Mouse (Mus musculus): ENCODE measurements at regions not wholly inside any gene's neighbourhood (a gene's known extent, or its start where the extent isn't known, plus 50 kb on each side); places are given as distances from the start of the nearest gene placed in this dataset.

DNA sequence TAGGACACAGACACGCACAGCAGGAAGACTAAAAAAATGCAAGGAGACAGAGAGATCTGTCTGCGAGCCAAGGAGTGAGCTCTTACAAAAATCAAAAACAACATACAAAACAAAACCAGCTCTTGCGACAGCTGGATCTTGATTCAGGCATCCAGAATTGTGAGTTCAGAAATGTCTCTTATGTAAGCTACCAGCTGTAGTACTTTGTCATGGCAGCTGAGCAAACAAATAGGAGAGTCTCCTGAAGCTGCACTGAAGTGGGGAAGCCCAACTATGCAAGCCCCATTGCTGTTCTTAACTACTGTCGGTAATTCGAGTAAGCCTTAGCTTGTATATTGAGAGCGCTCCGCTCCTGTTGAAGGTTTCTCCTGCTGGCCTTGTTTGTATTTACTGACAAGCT is 856.8 kb upstream of the Car8 start:
- in situ Hi-C loops (cut with MboI; ENCODE audit: low sequenced_read_pairs): loop anchor here (10.0 kb wide), 1 partner anchor 501 kb away; no protein-coding TSS in a partner anchor

DNA sequence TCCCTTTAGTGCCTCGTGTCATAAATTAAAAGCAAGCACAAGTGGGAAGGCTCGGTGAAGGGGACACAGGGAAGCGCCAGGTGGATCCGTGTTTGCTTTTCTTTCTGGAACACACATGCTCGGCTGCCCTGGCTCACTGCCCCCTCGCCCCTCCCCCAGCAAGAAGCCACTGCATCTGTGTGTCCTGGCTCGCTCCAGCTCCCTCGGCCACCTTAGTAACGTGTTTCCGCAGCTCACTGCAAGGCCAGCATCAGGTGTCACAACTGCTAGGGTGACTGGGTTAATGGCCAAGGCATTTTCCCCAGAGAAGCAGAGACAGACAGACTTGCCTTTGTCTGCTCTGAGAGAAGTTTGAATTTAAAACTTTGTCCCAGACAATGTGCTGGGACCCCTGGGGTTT is 855.7 kb upstream of the Car8 start:
- in situ Hi-C loops (cut with MboI; ENCODE audit: low sequenced_read_pairs): loop anchor here (10.0 kb wide), 1 partner anchor 500 kb away; no protein-coding TSS in a partner anchor

- in situ Hi-C loops (cut with MboI; ENCODE audit: low sequenced_read_pairs): loop anchor here (10.0 kb wide), 1 partner anchor 499 kb away; no protein-coding TSS in a partner anchor
Observed at GRCm38 (mm10) chr4:9094076-9094475, 855.2 kb upstream of the Car8 start.

DNA sequence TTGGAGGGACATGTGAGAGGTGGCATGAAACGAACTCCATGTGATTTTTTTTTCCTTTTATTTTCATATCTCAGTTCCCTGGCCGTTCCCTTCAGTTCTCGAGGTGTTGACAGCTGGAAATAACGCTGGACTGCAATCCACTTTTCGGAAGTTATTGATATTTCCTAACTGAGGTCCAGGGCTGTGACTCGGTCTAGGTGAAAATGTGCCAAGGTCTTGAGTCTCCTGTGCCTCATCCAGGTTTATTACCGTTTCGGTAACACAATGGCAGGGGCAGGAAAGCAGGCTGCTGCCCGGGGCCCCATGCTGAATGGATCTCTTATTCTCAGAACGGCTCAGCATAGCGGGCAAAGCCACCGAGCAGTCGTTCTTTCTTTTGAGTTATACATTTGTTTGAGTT is 844.7 kb upstream of the Car8 start:
- in situ Hi-C loops (cut with MboI; ENCODE audit: low sequenced_read_pairs): no loop called here

GRCm38 (mm10) chr4:9081701-9082562 is 843.1 kb upstream of the Car8 start:
- in situ Hi-C loops (cut with MboI; ENCODE audit: low sequenced_read_pairs): no loop called here

DNA sequence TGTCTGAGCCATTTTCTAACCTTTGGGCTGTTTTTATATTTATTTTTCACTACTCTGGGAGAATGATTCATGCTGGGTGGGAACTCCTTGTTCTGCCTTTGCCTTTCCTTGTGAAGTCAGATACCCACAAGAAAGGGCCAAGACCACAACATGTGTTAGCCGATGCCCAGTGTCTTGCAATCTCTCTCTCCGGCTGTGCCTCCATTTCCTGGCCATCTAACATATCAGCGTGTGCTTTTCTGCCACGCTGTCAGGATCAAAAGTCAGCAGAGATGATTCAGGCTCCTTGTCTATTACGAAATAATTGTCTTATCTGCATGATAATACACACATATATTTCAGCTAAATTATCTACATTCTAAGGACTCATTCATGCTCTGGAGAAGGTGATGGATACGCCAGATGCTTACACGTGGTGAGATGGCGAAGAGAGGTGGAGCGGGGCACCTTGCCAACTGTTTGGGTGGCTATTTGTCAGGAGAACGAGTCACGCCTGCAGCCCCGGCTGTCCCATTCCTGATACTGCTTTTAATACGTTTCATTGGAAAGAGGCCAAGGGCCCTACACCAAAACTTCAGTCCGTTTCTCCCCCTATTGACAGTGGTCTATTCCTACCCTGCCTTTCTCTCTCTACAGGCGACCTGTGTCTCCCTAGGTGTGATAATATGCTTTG is 842.1 kb upstream of the Car8 start:
- in situ Hi-C loops (cut with MboI; ENCODE audit: low sequenced_read_pairs): no loop called here

DNA sequence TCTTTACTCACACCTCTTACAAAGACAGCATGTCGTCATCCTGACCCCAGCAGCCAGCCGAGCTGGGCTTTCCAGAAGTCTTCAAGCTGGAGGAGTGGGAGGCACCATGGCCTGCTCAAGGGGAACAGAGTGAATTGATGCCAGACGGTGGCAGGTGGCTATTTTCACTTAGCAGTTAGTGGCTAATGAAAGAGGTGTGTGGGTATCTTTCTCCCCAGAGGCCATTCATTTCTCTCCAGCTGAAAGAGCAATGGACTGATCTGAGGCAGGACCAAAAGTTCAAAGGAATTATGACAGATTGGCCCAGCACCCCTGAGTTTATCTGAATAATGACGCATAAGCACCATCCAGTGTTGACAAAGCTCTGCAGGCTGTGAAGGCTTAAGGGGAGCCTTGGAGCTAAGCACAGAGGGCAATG is 841.0 kb upstream of the Car8 start:
- in situ Hi-C loops (cut with MboI; ENCODE audit: low sequenced_read_pairs): no loop called here

DNA sequence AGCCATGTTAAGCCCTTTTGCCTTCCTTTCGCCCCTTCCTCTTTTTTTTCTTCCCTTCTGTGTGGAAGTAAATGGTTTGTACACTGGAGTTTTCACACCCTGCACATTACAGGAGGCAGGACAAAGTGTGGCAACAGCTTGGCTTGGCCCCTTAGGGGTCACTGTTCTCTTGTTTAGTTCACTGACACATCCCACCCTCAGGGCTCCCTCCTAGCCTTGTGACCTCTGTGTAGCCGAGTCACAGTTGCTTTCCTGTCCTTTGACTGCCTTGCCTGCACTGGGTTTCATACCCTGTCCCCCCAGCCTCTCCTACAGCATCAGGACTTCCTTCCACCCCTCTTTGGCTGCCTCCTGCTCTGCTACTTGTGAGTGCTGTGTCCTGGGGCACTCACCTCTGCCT is 835.6 kb upstream of the Car8 start:
- in situ Hi-C loops (cut with MboI; ENCODE audit: low sequenced_read_pairs): no loop called here

GRCm38 (mm10) chr4:9073736-9074428 is 835.0 kb upstream of the Car8 start:
- in situ Hi-C loops (cut with MboI; ENCODE audit: low sequenced_read_pairs): no loop called here

DNA sequence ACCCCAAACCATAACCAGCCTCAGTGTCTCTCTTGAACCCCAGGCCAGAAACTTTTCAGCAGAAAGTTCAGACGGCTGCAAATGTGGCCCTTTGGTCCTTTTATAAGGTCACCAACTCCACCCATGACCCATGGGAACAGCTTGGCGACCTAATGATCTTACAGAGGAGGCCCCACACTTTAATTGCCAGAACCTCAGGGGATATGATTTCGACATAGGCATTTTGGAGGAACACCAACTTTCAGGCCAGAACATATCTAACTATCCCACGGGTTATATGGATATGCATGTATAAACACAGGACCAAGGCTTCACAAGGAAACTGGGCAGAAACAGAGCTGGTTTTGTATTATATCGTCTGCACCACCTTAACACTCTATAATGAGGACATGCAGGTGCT is 833.5 kb upstream of the Car8 start:
- in situ Hi-C loops (cut with MboI; ENCODE audit: low sequenced_read_pairs): no loop called here

- in situ Hi-C loops (cut with MboI; ENCODE audit: low sequenced_read_pairs): no loop called here
Observed at GRCm38 (mm10) chr4:9067874-9068273, 829.0 kb upstream of the Car8 start.

DNA sequence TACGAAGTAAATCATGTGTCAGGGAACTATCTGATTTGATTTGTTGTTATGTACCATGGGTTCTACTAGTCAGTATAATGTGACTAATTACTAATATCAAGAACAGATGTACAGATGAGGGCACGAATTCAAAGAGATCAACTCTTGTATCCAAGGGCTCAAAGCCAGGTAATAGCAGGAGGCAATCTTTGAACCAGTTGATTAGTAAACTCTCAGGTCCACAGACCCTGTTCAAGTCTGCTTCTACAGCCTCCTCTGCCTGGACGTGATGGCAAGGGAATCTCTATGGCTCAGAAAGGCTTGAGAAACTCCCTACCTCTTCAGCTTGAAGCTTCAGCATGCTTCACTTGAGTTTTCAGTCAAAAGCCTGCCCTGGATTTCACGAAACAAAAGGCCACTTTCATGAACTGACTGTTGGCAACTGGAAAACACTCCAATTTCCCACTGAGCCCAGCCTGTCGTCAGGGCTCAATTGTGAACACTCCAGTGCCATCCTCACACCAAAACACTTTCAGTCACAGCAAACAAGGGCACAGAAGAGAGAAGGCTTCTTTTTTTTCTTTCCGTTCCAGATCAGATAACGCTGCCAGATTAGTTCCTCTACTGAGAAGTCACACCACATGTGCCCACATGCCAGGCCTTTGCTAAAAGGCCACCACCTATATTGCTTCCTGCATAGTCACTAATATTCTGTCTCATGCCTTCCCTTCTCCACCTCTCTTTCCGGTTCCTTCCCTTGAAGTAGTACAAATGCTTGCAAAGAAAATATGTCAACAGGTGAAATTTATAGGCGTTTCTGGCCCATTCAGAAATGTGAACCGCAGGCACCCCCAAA is 827.4 kb upstream of the Car8 start:
- in situ Hi-C loops (cut with MboI; ENCODE audit: low sequenced_read_pairs): no loop called here

DNA sequence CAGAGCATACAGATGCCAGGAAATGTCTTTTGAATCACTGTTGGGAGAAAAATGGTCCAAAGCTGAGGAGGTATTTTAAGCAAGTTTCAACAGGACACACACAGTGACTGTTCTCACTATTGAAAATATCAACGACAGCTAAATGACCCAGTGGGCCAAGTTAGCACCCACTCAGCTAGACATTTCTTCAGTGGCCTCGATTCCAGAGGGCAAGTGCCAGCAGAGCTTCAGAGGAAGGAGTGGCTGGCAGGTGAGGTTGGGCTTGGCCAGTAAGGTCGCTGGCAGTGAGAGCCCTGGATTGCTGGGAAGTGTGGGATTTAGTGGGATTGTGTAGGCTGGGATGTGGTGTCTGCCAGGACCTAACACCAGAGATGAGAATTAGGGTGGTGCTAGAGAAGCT is 823.1 kb upstream of the Car8 start:
- in situ Hi-C loops (cut with MboI; ENCODE audit: low sequenced_read_pairs): no loop called here

DNA sequence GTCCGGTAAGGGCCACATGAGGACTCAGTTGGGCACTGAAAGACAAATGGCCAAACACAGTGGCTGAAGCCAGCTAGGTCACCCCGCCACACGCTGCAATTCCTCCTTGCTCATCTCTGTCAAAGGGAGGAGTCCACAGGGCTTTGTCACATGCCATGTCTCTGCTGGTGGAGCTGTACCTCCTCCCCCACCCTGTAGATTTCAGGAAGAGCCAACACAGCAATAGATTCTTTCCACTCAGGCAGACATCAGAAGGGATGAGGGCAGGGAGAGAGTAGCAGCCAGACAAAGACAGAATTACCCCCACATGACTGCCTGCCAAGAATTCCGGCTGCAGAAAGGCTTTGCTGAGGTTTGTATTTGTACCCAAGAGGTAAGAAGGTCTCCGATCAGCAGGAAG is 821.4 kb upstream of the Car8 start:
- in situ Hi-C loops (cut with MboI; ENCODE audit: low sequenced_read_pairs): no loop called here

DNA sequence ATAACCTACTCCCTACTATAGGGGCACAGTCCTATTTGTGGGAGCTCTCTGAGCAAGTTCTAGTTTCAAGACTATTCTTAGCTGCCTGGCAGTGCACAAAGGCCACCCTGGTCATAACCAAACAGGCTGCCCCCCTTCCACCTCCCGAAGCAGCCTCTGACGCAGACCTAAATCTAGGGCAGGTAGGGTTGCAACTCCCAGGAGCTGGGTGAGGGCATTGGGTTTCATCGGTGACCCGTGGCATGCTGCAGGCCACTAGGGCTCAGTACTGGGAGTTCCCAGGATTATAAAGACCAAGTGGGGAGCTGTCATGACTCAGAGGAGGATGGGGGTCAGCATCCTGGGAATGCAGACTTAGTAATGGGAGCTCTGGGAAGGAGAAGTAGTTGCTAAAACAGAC is 818.8 kb upstream of the Car8 start:
- in situ Hi-C loops (cut with MboI; ENCODE audit: low sequenced_read_pairs): no loop called here

- in situ Hi-C loops (cut with MboI; ENCODE audit: low sequenced_read_pairs): no loop called here
Observed at GRCm38 (mm10) chr4:9057113-9057512, 818.3 kb upstream of the Car8 start.

GRCm38 (mm10) chr4:9055876-9056275 is 817.0 kb upstream of the Car8 start:
- in situ Hi-C loops (cut with MboI; ENCODE audit: low sequenced_read_pairs): no loop called here

- in situ Hi-C loops (cut with MboI; ENCODE audit: low sequenced_read_pairs): no loop called here
Observed at GRCm38 (mm10) chr4:9055266-9055820, 816.5 kb upstream of the Car8 start.

DNA sequence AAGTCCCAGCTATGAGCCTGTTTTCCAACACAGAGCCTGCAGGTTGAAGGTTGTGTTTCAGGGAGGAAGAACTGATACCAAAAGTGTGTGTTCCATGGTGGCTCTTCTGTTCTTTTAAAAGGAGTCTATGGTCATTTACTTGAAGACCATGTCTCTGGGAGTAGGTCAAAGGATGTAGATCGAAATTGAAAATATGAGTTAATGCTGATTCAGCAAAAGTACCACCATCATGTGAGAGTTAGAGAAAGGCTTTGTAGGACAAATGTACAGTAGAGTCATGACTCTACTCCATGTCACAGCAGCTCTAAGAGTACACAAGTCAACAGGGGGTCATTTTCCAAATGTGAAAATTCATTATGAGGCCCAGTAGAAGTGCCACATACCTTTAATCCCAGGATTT is 810.0 kb upstream of the Car8 start:
- in situ Hi-C loops (cut with MboI; ENCODE audit: low sequenced_read_pairs): no loop called here

- in situ Hi-C loops (cut with MboI; ENCODE audit: low sequenced_read_pairs): no loop called here
Observed at GRCm38 (mm10) chr4:9047151-9047550, 808.3 kb upstream of the Car8 start.

Data from CH12F3 (cell line).